Comparison of ENCODE assay signal across 8 mouse cellular contexts in the genomic region with DNA sequence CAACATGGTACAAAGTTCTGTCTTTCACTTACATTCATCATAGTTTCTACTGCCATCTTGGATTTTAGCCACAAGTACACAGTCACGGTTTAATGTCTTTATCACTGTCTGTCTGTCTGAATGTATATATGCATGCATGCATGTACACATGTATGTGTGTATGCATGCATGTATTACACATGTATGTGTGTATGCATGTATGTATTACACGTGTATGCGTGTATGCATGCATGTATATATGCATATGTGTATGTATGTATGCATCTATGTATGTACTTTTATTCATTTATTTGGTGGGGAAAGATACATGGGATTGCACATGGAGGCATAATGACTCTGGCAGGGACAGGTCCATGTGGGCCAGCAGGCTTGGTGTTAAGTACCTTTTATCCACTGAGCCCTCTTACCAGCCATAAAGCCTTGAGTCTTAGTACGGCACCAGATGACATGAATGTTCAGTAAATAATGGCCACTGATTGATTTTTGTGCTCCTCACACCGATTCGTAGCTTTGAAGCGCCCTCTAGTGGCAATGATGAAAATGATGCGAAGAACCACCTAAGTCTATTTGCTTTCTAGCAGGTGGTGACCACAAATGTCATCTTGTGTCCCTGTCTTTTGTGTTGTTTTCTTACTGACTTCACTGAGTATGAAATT. TPM values are rescaled to one million over a fixed set of nuclear protein-coding genes. Genes with fewer than 3 reads are reported as not detected.
DNase-seq lines count a peak whose midpoint lies in the region; ATAC-seq and TF ChIP-seq lines count a peak whose summit lies in the region.

No protein-coding gene starts in this region.

- H3K36me3 ChIP-seq in hindbrain, embryonic 11.5 days (ENCODE audit: control insufficient read depth, insufficient read depth, low read length), result no peaks in the 10 kb centered on the region

- no peak for TF ChIP-seq POLR2A in brain, embryonic 14.5 days (IDR thresholded peaks at IDR 0.05; ENCODE audit: borderline replicate concordance, extremely low read depth, insufficient read depth, insufficient read length, poor library complexity, severe bottlenecking)

- peak; percentile 57; the same call in 1 of the 2 replicates for ATAC-seq in erythroid progenitor cell, adult 5-6 weeks (replicated peaks; ENCODE audit: low FRiP score, poor library complexity, severe bottlenecking)
- ATAC-seq in hindbrain, embryonic 11.5 days (ENCODE audit: low FRiP score), result peak; percentile 43; the same call in 1 of the 2 replicates

- H3K4me2 ChIP-seq in hindbrain, embryonic 11.5 days (replicated peaks; ENCODE audit: low read depth, low read length), result no peak overlapping the region

- H3K4me1 ChIP-seq in hindbrain, embryonic 11.5 days (replicated peaks; ENCODE audit: control insufficient read depth, insufficient read depth, low read length), result no peaks in the 10 kb centered on the region; the same call in 1 of the 2 replicates

- WGBS in hindbrain, embryonic 11.5 days, result 14% methylated on average over 8 of the region's 8 CpGs

- H3K9ac ChIP-seq in hindbrain, embryonic 11.5 days (ENCODE audit: low read depth, low read length), result no peak overlapping the region

- H3K4me3 ChIP-seq in hindbrain, embryonic 11.5 days (ENCODE audit: low read depth, low read length), result no peak overlapping the region

- H3K27me3 ChIP-seq in hindbrain, embryonic 11.5 days (ENCODE audit: control insufficient read depth, insufficient read depth, low read length), result no peaks in the 10 kb centered on the region

- H3K27ac ChIP-seq in hindbrain, embryonic 11.5 days (ENCODE audit: low read depth, low read length), result no peak overlapping the region

- TF ChIP-seq CTCF in brain, embryonic 14.5 days (IDR thresholded peaks at IDR 0.05; ENCODE audit: borderline replicate concordance, extremely low read depth, insufficient read depth, insufficient read length), result peak; percentile 75; the same call in 1 of the 2 replicates

- no peaks in the 10 kb centered on the region for H3K9me3 ChIP-seq in hindbrain, embryonic 11.5 days (ENCODE audit: control insufficient read depth, low read length)

- peak; percentile 63 to 91 for DNase-seq in adrenal gland, adult (ENCODE audit: inconsistent age in 2 of 2, low spot score in 1 of 2)
- DNase-seq in adrenal gland, postnatal 4 days (ENCODE audit: low spot score in 2 of 2), result no peak
- peak; percentile 92 for DNase-seq in brain, embryonic 14.5 days (ENCODE audit: low read depth)
- DNase-seq in hindbrain, embryonic 11.5 days (ENCODE audit: low spot score), result peak; percentile 83
- DNase-seq in layer of hippocampus, adult 18-20 months (ENCODE audit: low spot score in 2 of 2), result peak; percentile 44 to 79
- DNase-seq in lung, postnatal 14 days, result peak; percentile 77
- peak; percentile 75 for DNase-seq in right cerebral cortex, adult 2 months (ENCODE audit: low spot score in 2 of 2)

RNA-seq across cellular contexts. Expression of a gene that starts 10.1 kb away (rescaled TPM):
- 10 to 100 TPM; 88.1 to 98.9 TPM for total RNA-seq in adrenal gland, postnatal 4 days (2021)
- polyA plus RNA-seq in brain, embryonic 14.5 days (2012; rRNA removed), result 51.5 and 58.1 TPM in 2 replicates
- 28.8 and 39.8 TPM in 2 replicates for total RNA-seq in erythroid progenitor cell, adult 5-6 weeks (2015; ENCODE audit: low replicate concordance)
- total RNA-seq in erythroid progenitor cell, adult 5-6 weeks (2017; ENCODE audit: low replicate concordance), result 11.7 and 35.8 TPM in 2 replicates
- polyA plus RNA-seq in hindbrain, embryonic 11.5 days (2014; fragmentation: Nextera tagmentation; extraction: Ambion mirVana), result 484 and 510 TPM in 2 replicates
- total RNA-seq in layer of hippocampus, adult 18-20 months (2021), result 10 to 100 TPM; 33.4 to 47.2 TPM

RNA-seq across cellular contexts. Expression of a gene that starts 21.5 kb away (rescaled TPM):
- 10 to 100 TPM; 49.4 to 55.9 TPM for total RNA-seq in adrenal gland, postnatal 4 days (2021)
- polyA plus RNA-seq in brain, embryonic 14.5 days (2012; rRNA removed), result 28.8 and 42.8 TPM in 2 replicates
- total RNA-seq in erythroid progenitor cell, adult 5-6 weeks (2015; ENCODE audit: low replicate concordance), result 119 and 138 TPM in 2 replicates
- total RNA-seq in erythroid progenitor cell, adult 5-6 weeks (2017; ENCODE audit: low replicate concordance), result 155 and 213 TPM in 2 replicates
- 91.1 and 95.3 TPM in 2 replicates for polyA plus RNA-seq in hindbrain, embryonic 11.5 days (2014; fragmentation: Nextera tagmentation; extraction: Ambion mirVana)
- total RNA-seq in layer of hippocampus, adult 18-20 months (2021), result 10 to 100 TPM; 40.8 to 42.8 TPM

RNA-seq across cellular contexts. Expression of a gene that starts 49.8 kb away (rescaled TPM):
- total RNA-seq in adrenal gland, postnatal 4 days (2021), result 1 to 10 TPM; 6.0 to 7.9 TPM
- 2.3 and 2.5 TPM in 2 replicates for polyA plus RNA-seq in brain, embryonic 14.5 days (2012; rRNA removed)
- 2.5 and 4.0 TPM in 2 replicates for total RNA-seq in erythroid progenitor cell, adult 5-6 weeks (2015; ENCODE audit: low replicate concordance)
- 0.90 and 0.91 TPM in 2 replicates for total RNA-seq in erythroid progenitor cell, adult 5-6 weeks (2017; ENCODE audit: low replicate concordance)
- 2.3 and 2.7 TPM in 2 replicates for polyA plus RNA-seq in hindbrain, embryonic 11.5 days (2014; fragmentation: Nextera tagmentation; extraction: Ambion mirVana)
- total RNA-seq in layer of hippocampus, adult 18-20 months (2021), result 10 to 100 TPM; 28.4 to 37.0 TPM

Comparison
In these comparisons a context has a peak if more than half of its experiments do, and no peak if none do; other contexts are left out.
1. DNase-seq: peak in adrenal gland, adult (2 of 2), brain, embryonic 14.5 days (single experiment), hindbrain, embryonic 11.5 days (single experiment), layer of hippocampus, adult 18-20 months (2 of 2), lung, postnatal 14 days (single experiment) and right cerebral cortex, adult 2 months (2 of 2); none in adrenal gland, postnatal 4 days (0 of 2).